Mouse (Mus musculus) limb, embryonic 13.5 days (tissue): ENCODE results near the gene Lcmt1. TPM values are rescaled to one million over a fixed set of nuclear protein-coding genes. Genes with fewer than 3 reads are reported as not detected.

Experiments
- ATAC-seq: fragments of 200-750 bp; cut with Nextera tagmentation; 2 replicates; pipeline ENCODE4 v1.8.0; 2017; ENCODE audit warnings: low read depth, moderate number of reproducible peaks, moderate TSS enrichment; ENCODE audit not compliant: low FRiP score
- H3K27ac ChIP-seq: fragments of 300-500 bp; sonication (generic); 2 replicates; pipeline ENCODE4 v1.5.1; 2015; ENCODE audit warnings: inconsistent platforms, mild to moderate bottlenecking, moderate library complexity
- H3K27me3 ChIP-seq: fragments of 300-500 bp; sonication (generic); 2 replicates; pipeline ENCODE4 v1.6.1; 2015; ENCODE audit warnings: mild to moderate bottlenecking, inconsistent platforms
- H3K36me3 ChIP-seq: fragments of 300-500 bp; sonication (generic); 2 replicates; pipeline ENCODE4 v1.6.1; 2015; ENCODE audit warnings: inconsistent platforms, mild to moderate bottlenecking, moderate library complexity
- H3K4me1 ChIP-seq: fragments of 300-500 bp; sonication (generic); 2 replicates; pipeline ENCODE4 v1.6.1; 2015; ENCODE audit warnings: inconsistent platforms
- H3K4me2 ChIP-seq: fragments of 300-500 bp; sonication (generic); replicated peaks from 2 replicates; pipeline ENCODE4 v1.6.1; 2015; ENCODE audit warnings: inconsistent platforms, mild to moderate bottlenecking, moderate library complexity
- H3K4me3 ChIP-seq: fragments of 300-500 bp; sonication (generic); 2 replicates; pipeline ENCODE4 v1.5.1; 2015; ENCODE audit warnings: moderate library complexity, mild to moderate bottlenecking, inconsistent platforms
- H3K9ac ChIP-seq: fragments of 300-500 bp; sonication (generic); 2 replicates; pipeline ENCODE4 v1.6.1; 2015; ENCODE audit warnings: mild to moderate bottlenecking, inconsistent platforms
- H3K9me3 ChIP-seq: fragments of 300-500 bp; sonication (generic); 2 replicates; pipeline ENCODE4 v1.6.1; 2016; ENCODE audit warnings: inconsistent platforms
- WGBS: fragments of 180-500 bp; shearing (Covaris S2); methylation state at CpG from one replicate; pipeline ENCODE4 v1.1.7; 2015; 5-methylcytosine and 5-hydroxymethylcytosine counted together
- polyA plus RNA-seq: library from polyadenylated mRNA; unstranded; fragments of >200 nt; fragmentation: Nextera tagmentation; extraction: Ambion mirVana; gene quantifications from 2 replicates; pipeline ENCODE4 v1.2.1, GENCODE M21; 2015

Gene Lcmt1
- 45.9 and 46.4 TPM in 2 replicates for polyA plus RNA-seq

GRCm38 (mm10) chr7:123369759-123370481, at the start of gene Lcmt1, which contains the start of gene Arhgap17:
Gene Lcmt1, plus strand, starts transcription at chr7:123369784.
Gene Arhgap17, minus strand, starts transcription at chr7:123369915.
- WGBS: 1% methylated on average over 58 of the region's 64 CpGs
- H3K27me3 ChIP-seq: no peaks in the 10 kb centered on the region

GRCm38 (mm10) chr7:123322452-123323121, 47.0 kb upstream of the Lcmt1 start:
- Histone ChIP-seq H3K4me1 (no peaks in the 10 kb centered on the region; the same call in 1 of the 2 replicates), H3K9me3 (no peaks in the 10 kb centered on the region), H3K36me3 (peaks cover 87% of the 10 kb centered on the region), H3K4me2 (no peak overlapping the region), H3K4me3 (no peak overlapping the region), H3K9ac (no peak overlapping the region), H3K27me3 (no peaks in the 10 kb centered on the region), H3K27ac (no peak overlapping the region)
- ATAC-seq: no peak
- 85% methylated on average over 13 of the region's 13 CpGs for WGBS

More at GRCm38 (mm10) chr7:123369759-123370481, at the start of gene Lcmt1, which contains the start of gene Arhgap17:
- Histone ChIP-seq H3K27ac (peak within 1 kb of the TSS; percentile 89), H3K4me1 (peaks cover 42% of the 10 kb centered on the region), H3K9ac (peak within 1 kb of the TSS; percentile 91), H3K4me2 (peak within 1 kb of the TSS; percentile 80), H3K36me3 (no peaks in the 10 kb centered on the region), H3K4me3 (peak within 1 kb of the TSS; percentile 76), H3K9me3 (no peaks in the 10 kb centered on the region)
- peak; percentile 97 for ATAC-seq

- whole genome bisulfite sequencing: 90% methylated on average over 2 of the region's 2 CpGs
- ATAC-seq: no peak
- H3K27me3 ChIP-seq: no peaks in the 10 kb centered on the region
Measured at GRCm38 (mm10) chr7:123323388-123323787, 46.2 kb upstream of the Lcmt1 start.

GRCm38 (mm10) chr7:123324105-123324504, 45.5 kb upstream of the Lcmt1 start:
- no peak overlapping the region for H3K4me2 ChIP-seq
- H3K9me3 ChIP-seq: no peaks in the 10 kb centered on the region
- peaks cover 6% of the 10 kb centered on the region for H3K4me1 ChIP-seq
- ATAC-seq: no peak
- H3K9ac ChIP-seq: no peak overlapping the region
- 87% methylated on average over 1 of the region's 1 CpGs for WGBS
- no peak overlapping the region for H3K27ac ChIP-seq
- H3K27me3 ChIP-seq: no peaks in the 10 kb centered on the region
- no peak overlapping the region for H3K4me3 ChIP-seq
- H3K36me3 ChIP-seq: peaks cover 75% of the 10 kb centered on the region

More at GRCm38 (mm10) chr7:123323388-123323787, 46.2 kb upstream of the Lcmt1 start:
- no peak overlapping the region for H3K4me3 ChIP-seq
- peaks cover 4% of the 10 kb centered on the region for H3K4me1 ChIP-seq
- H3K9me3 ChIP-seq: no peaks in the 10 kb centered on the region
- no peak overlapping the region for H3K4me2 ChIP-seq
- H3K36me3 ChIP-seq: peaks cover 82% of the 10 kb centered on the region
- no peak overlapping the region for H3K9ac ChIP-seq
- H3K27ac ChIP-seq: no peak overlapping the region

- ATAC-seq: no peak
- Histone ChIP-seq H3K4me2 (no peak overlapping the region), H3K4me1 (peaks cover 6% of the 10 kb centered on the region), H3K27ac (no peak overlapping the region), H3K4me3 (no peak overlapping the region), H3K36me3 (peaks cover 59% of the 10 kb centered on the region), H3K27me3 (no peaks in the 10 kb centered on the region), H3K9ac (no peak overlapping the region), H3K9me3 (no peaks in the 10 kb centered on the region)
- WGBS: 93% methylated on average over 5 of the region's 5 CpGs
Measured at GRCm38 (mm10) chr7:123326062-123326461, 43.5 kb upstream of the Lcmt1 start.

GRCm38 (mm10) chr7:123326901-123327300, 42.7 kb upstream of the Lcmt1 start:
- 84% methylated on average over 4 of the region's 4 CpGs for WGBS
- Histone ChIP-seq H3K9me3 (no peaks in the 10 kb centered on the region), H3K4me3 (no peak overlapping the region), H3K27me3 (no peaks in the 10 kb centered on the region), H3K36me3 (peaks cover 51% of the 10 kb centered on the region), H3K27ac (no peak overlapping the region), H3K4me2 (no peak overlapping the region), H3K9ac (no peak overlapping the region), H3K4me1 (peaks cover 14% of the 10 kb centered on the region)
- ATAC-seq: no peak

GRCm38 (mm10) chr7:123327909-123328308, 41.7 kb upstream of the Lcmt1 start:
- 47% methylated on average over 4 of the region's 4 CpGs for WGBS
- peaks cover 42% of the 10 kb centered on the region for H3K36me3 ChIP-seq
- no peaks in the 10 kb centered on the region for H3K9me3 ChIP-seq
- peak overlapping the region; percentile 52; the same call in 1 of the 2 replicates for H3K27ac ChIP-seq
- H3K4me2 ChIP-seq: no peak overlapping the region
- no peak overlapping the region for H3K4me3 ChIP-seq
- no peak for ATAC-seq
- no peak overlapping the region for H3K9ac ChIP-seq
- peaks cover 16% of the 10 kb centered on the region for H3K4me1 ChIP-seq
- H3K27me3 ChIP-seq: no peaks in the 10 kb centered on the region

GRCm38 (mm10) chr7:123330506-123330905, 39.1 kb upstream of the Lcmt1 start:
- peaks cover 22% of the 10 kb centered on the region for H3K4me1 ChIP-seq
- H3K4me3 ChIP-seq: no peak overlapping the region
- peaks cover 23% of the 10 kb centered on the region for H3K36me3 ChIP-seq
- WGBS: 71% methylated on average over 9 of the region's 9 CpGs
- H3K9me3 ChIP-seq: no peaks in the 10 kb centered on the region
- no peak overlapping the region for H3K27ac ChIP-seq
- no peaks in the 10 kb centered on the region for H3K27me3 ChIP-seq
- no peak overlapping the region for H3K9ac ChIP-seq
- ATAC-seq: no peak
- H3K4me2 ChIP-seq: no peak overlapping the region

- no peak overlapping the region for H3K4me3 ChIP-seq
- no peak overlapping the region for H3K27ac ChIP-seq
- H3K4me1 ChIP-seq: peaks cover 20% of the 10 kb centered on the region
- H3K4me2 ChIP-seq: no peak overlapping the region
- no peak for ATAC-seq
- 0 out of 2 replicates have a peak, but pooled peaks cover 3% of the 10 kb centered on the region for H3K36me3 ChIP-seq
- H3K9me3 ChIP-seq: no peaks in the 10 kb centered on the region
- no peaks in the 10 kb centered on the region for H3K27me3 ChIP-seq
- 72% methylated on average over 1 of the region's 1 CpGs for WGBS
- H3K9ac ChIP-seq: no peak overlapping the region
Measured at GRCm38 (mm10) chr7:123336322-123336721, 33.3 kb upstream of the Lcmt1 start.

- no peak overlapping the region for H3K4me2 ChIP-seq
- H3K9me3 ChIP-seq: no peaks in the 10 kb centered on the region
- H3K4me3 ChIP-seq: no peak overlapping the region
- no peaks in the 10 kb centered on the region for H3K36me3 ChIP-seq
- H3K9ac ChIP-seq: no peak overlapping the region
- H3K4me1 ChIP-seq: peaks cover 20% of the 10 kb centered on the region; the same call in 1 of the 2 replicates
- no peak for ATAC-seq
- WGBS: 51% methylated on average over 8 of the region's 8 CpGs
- no peaks in the 10 kb centered on the region for H3K27me3 ChIP-seq
- H3K27ac ChIP-seq: no peak overlapping the region
Measured at GRCm38 (mm10) chr7:123338351-123338750, 31.2 kb upstream of the Lcmt1 start.

GRCm38 (mm10) chr7:123341896-123342295, 27.7 kb upstream of the Lcmt1 start:
- Histone ChIP-seq H3K9me3 (no peaks in the 10 kb centered on the region), H3K27me3 (no peaks in the 10 kb centered on the region), H3K4me2 (no peak overlapping the region), H3K9ac (no peak overlapping the region), H3K4me3 (no peak overlapping the region), H3K36me3 (no peaks in the 10 kb centered on the region; the same call in 1 of the 2 replicates), H3K27ac (no peak overlapping the region), H3K4me1 (peaks cover 31% of the 10 kb centered on the region)
- WGBS: 70% methylated on average over 5 of the region's 5 CpGs
- no peak for ATAC-seq

- Histone ChIP-seq H3K27ac (no peak overlapping the region), H3K9me3 (no peaks in the 10 kb centered on the region), H3K27me3 (no peaks in the 10 kb centered on the region), H3K4me3 (no peak overlapping the region), H3K36me3 (no peaks in the 10 kb centered on the region; the same call in 1 of the 2 replicates), H3K9ac (no peak overlapping the region), H3K4me2 (no peak overlapping the region), H3K4me1 (peaks cover 31% of the 10 kb centered on the region)
- 85% methylated on average over 5 of the region's 5 CpGs for WGBS
- no peak for ATAC-seq
Measured at GRCm38 (mm10) chr7:123344079-123344780, 25.4 kb upstream of the Lcmt1 start.
